Mouse (Mus musculus): ENCODE measurements at regions not wholly inside any gene's neighbourhood (a gene's known extent, or its start where the extent isn't known, plus 50 kb on each side); places are given as distances from the start of the nearest gene placed in this dataset.

GRCm38 (mm10) chr9:14173631-14174323 lies 101.1 kb upstream of the Sesn3 start:
- no peak for TF ChIP-seq CTCF (IDR thresholded peaks at IDR 0.05; ENCODE audit: insufficient read depth, low read length)
- TF ChIP-seq POLR2A (IDR thresholded peaks at IDR 0.05; ENCODE audit: borderline replicate concordance, extremely low read depth, low read depth, low read length) = no peak
